Mouse (Mus musculus): ENCODE measurements around the gene Ly6g6f. TPM values are rescaled to one million over a fixed set of nuclear protein-coding genes. Genes with fewer than 3 reads are reported as not detected.

The Ly6g6f gene
- total and polyA plus RNA-seq, 3 experiments, result 0.88 to 3.0 TPM; not detected in 1

DNA sequence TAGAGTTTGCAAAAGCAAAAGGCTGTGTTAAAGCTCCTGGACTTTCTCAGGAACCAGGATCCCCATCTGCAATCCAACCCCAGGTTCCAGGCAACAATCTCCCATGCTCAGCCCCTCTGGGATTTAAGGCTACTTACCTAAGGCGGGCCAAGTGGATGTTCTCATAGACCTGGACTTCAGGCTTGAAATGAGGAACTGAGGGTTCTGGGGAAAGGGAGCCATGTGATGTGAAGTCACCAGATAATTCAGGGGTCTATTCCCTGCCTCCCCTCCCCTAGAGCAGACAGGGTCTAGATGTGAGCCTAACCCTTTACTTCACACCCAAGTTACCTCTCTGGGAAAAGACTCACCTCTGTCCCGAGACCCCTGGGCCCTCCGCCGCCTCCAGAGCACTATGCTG, 4.7 kb downstream of the Ly6g6f start (continued):
- TF ChIP-seq BHLHE40 (IDR thresholded peaks at IDR 0.05; ENCODE audit: borderline replicate concordance, low read depth, low read length) (no peak), USF2 (IDR thresholded peaks at IDR 0.05; ENCODE audit: borderline replicate concordance in 1 of 2, insufficient read depth in 1 of 2, low read depth in 1 of 2, low read length in 2 of 2) (no peak), ETS1 (IDR thresholded peaks at IDR 0.05; ENCODE audit: low read depth, low read length) (0 out of 2 replicates have a peak, but pooled peaks have one; percentile 6), RCOR1 (IDR thresholded peaks at IDR 0.05; ENCODE audit: low read depth, low read length) (no peak)

DNA sequence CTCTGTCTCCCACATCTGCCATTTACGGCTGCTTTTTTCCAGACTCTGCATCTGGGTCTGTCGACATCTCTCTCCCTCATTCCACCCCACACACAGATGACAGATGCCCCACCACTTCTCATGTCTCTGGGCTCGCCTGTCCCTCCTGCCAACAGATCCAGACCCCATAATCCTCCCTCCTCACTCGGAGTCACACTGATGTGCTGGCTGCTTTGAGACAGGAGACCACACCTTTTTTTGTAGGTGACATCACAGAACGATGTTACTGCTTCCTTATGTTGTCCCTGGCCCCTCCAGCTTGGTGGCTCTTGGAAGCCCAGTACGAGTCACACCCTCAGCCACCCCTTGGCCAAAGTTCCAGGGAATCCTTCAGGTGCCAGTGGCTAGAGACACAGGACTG, 5.2 kb downstream of the Ly6g6f start:
- H3K4me3 ChIP-seq (ENCODE audit: control insufficient read depth in 1 of 2, insufficient read depth in 1 of 2, low read depth in 2 of 2, low read length in 2 of 2), result peak overlapping the region; percentile 3 to 19; a peak in 2 of 4 replicates
- H3K27me3 ChIP-seq (ENCODE audit: control insufficient read depth in 1 of 2, insufficient read depth in 2 of 2, low read length in 2 of 2), result no peaks in the 10 kb centered on the region
- TF ChIP-seq POLR2A (IDR thresholded peaks at IDR 0.05; ENCODE audit: control insufficient read depth in 1 of 2, insufficient read depth in 1 of 2, low read depth in 1 of 2, low read length in 2 of 2, poor library complexity in 1 of 2) (peak in 1 of 2 experiments; percentile 31; a peak in 1 of 4 replicates), GABPA (IDR thresholded peaks at IDR 0.05; ENCODE audit: low read depth, low read length) (no peak)
- no peaks in the 10 kb centered on the region for H3K79me2 ChIP-seq (ENCODE audit: control insufficient read depth, insufficient read depth, low read length, poor library complexity)
- no peaks in the 10 kb centered on the region for H3K9me3 ChIP-seq (replicated peaks; ENCODE audit: insufficient read depth, low read length)
- H3K27ac ChIP-seq (ENCODE audit: control insufficient read depth, low read depth, low read length), result peak overlapping the region; percentile 94
- H3K4me1 ChIP-seq (ENCODE audit: control insufficient read depth in 1 of 2, insufficient read depth in 2 of 2, low read length in 2 of 2), result peaks cover 20 to 52% of the 10 kb centered on the region in 2 experiments
- DNase-seq (ENCODE audit: low read depth, low spot score), result no peak
- H3K9ac ChIP-seq (ENCODE audit: control insufficient read depth, low read depth, low read length, poor library complexity, severe bottlenecking), result peak overlapping the region; percentile 50
- peaks cover 0 to 38% of the 10 kb centered on the region in 2 experiments; a peak in 2 of 4 replicates for H3K36me3 ChIP-seq (ENCODE audit: control insufficient read depth in 1 of 2, insufficient read depth in 2 of 2, low read length in 2 of 2)

DNA sequence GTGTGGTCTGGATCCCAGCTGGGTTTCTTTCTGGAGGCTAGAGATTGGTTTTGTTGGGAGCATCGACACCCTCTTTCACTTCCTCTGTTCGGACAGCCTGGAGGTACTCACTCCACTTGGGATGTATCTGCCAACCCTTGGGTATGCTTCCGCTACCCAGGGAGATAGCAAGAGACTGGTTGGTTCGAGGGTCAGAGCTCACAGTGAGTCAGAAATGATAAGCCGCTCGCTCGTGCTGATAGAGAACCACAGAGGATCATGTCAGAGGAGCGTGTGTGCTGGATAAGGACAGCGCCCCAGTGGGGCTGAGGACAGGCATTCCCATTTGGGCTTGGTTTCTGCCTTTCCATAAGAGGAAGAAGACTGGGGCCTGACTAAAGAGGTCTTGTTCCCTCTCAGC, 5.6 kb downstream of the Ly6g6f start:
- DNase-seq (ENCODE audit: low read depth, low spot score), result peak; percentile 95
- peaks cover 0 to 35% of the 10 kb centered on the region in 2 experiments; a peak in 2 of 4 replicates for H3K36me3 ChIP-seq (ENCODE audit: control insufficient read depth in 1 of 2, insufficient read depth in 2 of 2, low read length in 2 of 2)
- no peaks in the 10 kb centered on the region for H3K9me3 ChIP-seq (replicated peaks; ENCODE audit: insufficient read depth, low read length)
- H3K4me1 ChIP-seq (ENCODE audit: control insufficient read depth in 1 of 2, insufficient read depth in 2 of 2, low read length in 2 of 2), result peaks cover 20 to 47% of the 10 kb centered on the region in 2 experiments
- peak overlapping the region in 1 of 2 experiments; percentile 3; a peak in 1 of 4 replicates for H3K4me3 ChIP-seq (ENCODE audit: control insufficient read depth in 1 of 2, insufficient read depth in 1 of 2, low read depth in 2 of 2, low read length in 2 of 2)
- peak overlapping the region; percentile 50 for H3K9ac ChIP-seq (ENCODE audit: control insufficient read depth, low read depth, low read length, poor library complexity, severe bottlenecking)
- H3K79me2 ChIP-seq (ENCODE audit: control insufficient read depth, insufficient read depth, low read length, poor library complexity), result no peaks in the 10 kb centered on the region
- no peaks in the 10 kb centered on the region for H3K27me3 ChIP-seq (ENCODE audit: control insufficient read depth in 1 of 2, insufficient read depth in 2 of 2, low read length in 2 of 2)
- peak overlapping the region; percentile 95 for H3K27ac ChIP-seq (ENCODE audit: control insufficient read depth, low read depth, low read length)
- TF ChIP-seq HCFC1 (IDR thresholded peaks at IDR 0.05; ENCODE audit: low read depth, low read length), result peak; percentile 57
- TF ChIP-seq ZMIZ1 (IDR thresholded peaks at IDR 0.05; ENCODE audit: low read depth, low read length), result no peak; the same call in 1 of the 2 replicates
- peak; percentile 95 for TF ChIP-seq ETS1 (IDR thresholded peaks at IDR 0.05; ENCODE audit: low read depth, low read length)
- peak; percentile 96 for TF ChIP-seq SIN3A (IDR thresholded peaks at IDR 0.05; ENCODE audit: low read length)
- TF ChIP-seq RCOR1 (IDR thresholded peaks at IDR 0.05; ENCODE audit: low read depth, low read length), result peak; percentile 86
- TF ChIP-seq JUND (IDR thresholded peaks at IDR 0.05; ENCODE audit: low read depth, low read length), result peak; percentile 83
- TF ChIP-seq RAD21 (IDR thresholded peaks at IDR 0.05; ENCODE audit: low read depth, low read length), result no peak
- peak; percentile 70 for TF ChIP-seq MAX (IDR thresholded peaks at IDR 0.05; ENCODE audit: low read length)
- no peak for TF ChIP-seq CHD2 (IDR thresholded peaks at IDR 0.05; ENCODE audit: low read length)
- peak; percentile 92 for TF ChIP-seq BHLHE40 (IDR thresholded peaks at IDR 0.05; ENCODE audit: borderline replicate concordance, low read depth, low read length)
- TF ChIP-seq MAFK (IDR thresholded peaks at IDR 0.05; ENCODE audit: borderline replicate concordance, low read depth, low read length), result peak; percentile 47; the same call in 1 of the 2 replicates
- 0 out of 2 replicates have a peak, but pooled peaks have one; percentile 51 for TF ChIP-seq UBTF (IDR thresholded peaks at IDR 0.05; ENCODE audit: borderline replicate concordance, insufficient read depth, low read depth, low read length)
- no peak for TF ChIP-seq USF1 (IDR thresholded peaks at IDR 0.05; ENCODE audit: low read depth, low read length)
- peak; percentile 96 for TF ChIP-seq TCF12 (IDR thresholded peaks at IDR 0.05; ENCODE audit: low read depth, low read length)
- TF ChIP-seq CHD1 (IDR thresholded peaks at IDR 0.05; ENCODE audit: low read depth, low read length), result no peak
- peak in 1 of 2 experiments; percentile 66; a peak in 2 of 4 replicates for TF ChIP-seq POLR2A (IDR thresholded peaks at IDR 0.05; ENCODE audit: control insufficient read depth in 1 of 2, insufficient read depth in 1 of 2, low read depth in 1 of 2, low read length in 2 of 2, poor library complexity in 1 of 2)
- TF ChIP-seq KAT2A (conservative IDR thresholded peaks at IDR 0.05; ENCODE audit: low read depth, low read length), result no peak
- TF ChIP-seq POLR2AphosphoS2 (IDR thresholded peaks at IDR 0.05; ENCODE audit: low read length), result no peak
- no peak for TF ChIP-seq USF2 (IDR thresholded peaks at IDR 0.05; ENCODE audit: borderline replicate concordance in 1 of 2, insufficient read depth in 1 of 2, low read depth in 1 of 2, low read length in 2 of 2)
- TF ChIP-seq NELFE (IDR thresholded peaks at IDR 0.05; ENCODE audit: low read depth, low read length), result peak; percentile 55
- no peak for TF ChIP-seq GABPA (IDR thresholded peaks at IDR 0.05; ENCODE audit: low read depth, low read length)
- no peak for TF ChIP-seq SMC3 (IDR thresholded peaks at IDR 0.05; ENCODE audit: low read depth, low read length)
- TF ChIP-seq CTCF (IDR thresholded peaks at IDR 0.05 in 2 of 3, conservative IDR thresholded peaks at IDR 0.05 in 1 of 3; ENCODE audit: control insufficient read depth in 1 of 3, insufficient read depth in 1 of 3, low read depth in 2 of 3, low read length in 3 of 3, poor library complexity in 1 of 3, severe bottlenecking in 1 of 3), result peak; percentile 17 to 53 (median 43); a peak in 5 of 6 replicates
- TF ChIP-seq MEF2A (IDR thresholded peaks at IDR 0.05; ENCODE audit: extremely low read depth, insufficient replicate concordance, low read depth, low read length, poor library complexity, severe bottlenecking), result no peak
- TF ChIP-seq ZKSCAN1 (IDR thresholded peaks at IDR 0.05; ENCODE audit: low read depth, low read length), result no peak
- no peak for TF ChIP-seq E2F4 (IDR thresholded peaks at IDR 0.05; ENCODE audit: borderline replicate concordance, low read depth, low read length)
- peak; percentile 99 for TF ChIP-seq GATA1 (IDR thresholded peaks at IDR 0.05; ENCODE audit: low read depth, low read length)
